Mouse (Mus musculus) hindlimb bud, embryonic 11.5 days (tissue): Measurements from ENCODE around the gene Fam172a.

Source experiments
- DNase-seq: peaks from one replicate; pipeline ENCODE4 v3.0.0-alpha.2; 2012; ENCODE audit warnings: low read depth, low spot score; ENCODE audit errors: extremely low spot score

The Fam172a gene

DNA sequence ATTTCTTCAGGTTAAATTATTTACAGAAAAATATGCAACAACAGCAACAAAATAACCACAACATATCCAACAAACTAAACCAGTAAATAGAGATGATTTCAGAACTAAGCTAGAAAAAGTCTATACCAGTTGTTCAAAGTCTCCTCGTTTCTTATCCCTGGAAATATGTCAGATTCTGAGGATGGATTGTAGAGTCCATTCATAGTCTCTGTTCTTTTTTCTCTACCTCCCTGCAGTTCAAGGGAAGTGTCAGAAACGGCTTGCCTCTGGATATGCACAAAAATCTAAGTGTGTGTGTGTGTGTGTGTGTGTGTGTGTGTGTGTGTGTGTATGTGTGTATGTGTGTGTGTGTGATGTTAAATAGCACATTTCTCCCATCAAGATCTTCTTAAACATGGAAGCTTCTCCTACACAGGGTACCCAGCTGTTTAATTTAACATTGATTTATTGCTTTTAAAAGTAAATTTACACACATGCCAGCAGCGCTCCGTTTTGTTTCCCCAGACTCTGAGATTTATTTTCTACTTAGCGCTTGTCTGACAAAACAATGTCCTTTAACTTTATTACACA is 475.6 kb downstream of the Fam172a start:
- no peak for DNase-seq

DNA sequence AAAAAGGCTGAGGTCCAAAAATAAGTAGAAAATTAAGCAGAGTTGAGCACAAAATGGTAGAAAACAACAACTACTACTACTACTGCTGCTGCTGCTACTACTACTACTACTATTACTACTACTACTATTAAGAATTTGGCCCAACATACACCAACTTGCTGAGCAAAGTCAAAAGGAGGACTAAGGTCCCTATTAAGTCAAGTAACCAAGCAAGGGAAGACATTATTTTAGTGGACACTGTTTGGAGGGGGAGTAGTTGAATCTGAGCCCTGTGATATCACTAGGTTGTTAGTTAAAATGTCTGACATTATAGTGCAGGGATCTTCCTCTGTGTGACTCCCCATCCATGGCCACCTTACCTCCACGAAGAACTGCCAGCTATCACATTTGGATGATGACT is 476.2 kb downstream of the Fam172a start:
- DNase-seq: no peak

DNA sequence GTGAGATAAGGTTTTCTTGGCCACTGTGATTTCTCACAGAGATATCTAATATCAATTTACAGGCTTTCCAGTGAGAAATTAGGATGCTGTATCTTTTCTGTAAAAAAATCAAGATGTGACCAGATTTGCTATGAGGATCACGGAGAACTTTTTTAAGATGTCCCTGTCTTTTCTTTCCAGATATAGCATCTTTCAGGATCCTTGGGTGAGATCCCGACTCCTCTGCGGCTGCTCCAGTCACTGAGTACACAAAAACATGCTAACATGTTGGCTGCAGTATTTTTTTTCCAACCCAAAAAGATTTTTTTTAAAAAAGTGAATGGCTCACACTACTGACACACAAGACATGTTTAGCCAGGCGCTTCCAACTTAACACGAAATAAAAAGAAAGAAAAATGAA is 476.9 kb downstream of the Fam172a start:
- no peak for DNase-seq

DNA sequence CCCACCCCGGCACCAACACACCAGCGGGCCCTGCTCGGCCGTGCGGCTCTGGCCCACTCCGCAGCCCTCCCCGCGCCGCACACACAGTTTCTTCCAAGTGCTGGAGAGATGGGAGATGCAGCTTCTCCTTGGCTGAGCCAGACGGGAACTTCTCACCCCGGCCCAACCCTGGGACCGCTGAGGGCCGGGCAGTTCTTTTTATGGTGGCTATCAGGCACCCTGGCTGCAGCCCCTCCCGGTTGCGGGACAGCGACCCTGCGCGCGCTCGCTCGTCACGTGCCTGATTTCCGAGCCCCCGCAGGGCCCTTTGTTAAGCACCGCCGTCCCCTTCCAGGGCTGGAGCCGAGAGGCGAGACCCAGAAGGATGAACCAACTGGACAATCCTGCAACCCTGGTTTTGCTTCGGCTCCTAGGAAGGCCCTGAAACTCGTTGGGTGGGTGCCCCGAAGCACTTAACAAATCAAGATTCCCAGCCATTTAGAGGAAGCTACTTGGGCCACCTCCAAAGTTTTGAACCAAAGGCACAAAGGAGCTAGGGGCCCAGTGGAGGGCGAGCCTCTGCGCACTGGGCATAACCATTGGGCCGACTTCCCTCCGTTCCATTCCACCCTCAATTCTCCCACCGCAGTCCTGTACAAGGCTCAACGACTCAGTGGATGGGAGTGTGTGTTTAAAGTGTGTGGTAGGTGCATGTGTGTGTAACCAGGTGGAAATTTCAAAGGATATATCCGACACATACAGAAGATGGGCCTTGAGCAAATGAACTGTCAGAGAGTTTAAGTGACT is 477.7 kb downstream of the Fam172a start:
- no peak for DNase-seq

DNA sequence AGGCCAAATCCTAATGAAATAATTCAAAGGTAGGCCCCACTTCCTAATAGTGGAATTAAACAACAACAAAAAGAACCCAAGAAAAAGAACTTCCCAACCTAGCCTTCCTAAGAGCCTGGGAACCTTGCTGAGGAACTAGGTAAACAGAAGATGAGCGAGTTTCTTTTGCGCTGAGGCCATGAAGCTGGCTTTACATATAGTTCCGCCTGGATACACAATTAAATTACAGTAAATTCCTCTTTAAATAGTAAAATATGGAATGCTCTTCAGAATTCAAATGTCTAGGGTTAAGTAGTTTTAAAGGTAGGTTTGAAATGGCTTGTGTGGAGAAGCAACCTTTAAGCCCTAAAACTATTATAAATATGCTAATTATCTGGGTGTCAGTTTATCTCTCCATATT is 478.4 kb downstream of the Fam172a start:
- no peak for DNase-seq

DNA sequence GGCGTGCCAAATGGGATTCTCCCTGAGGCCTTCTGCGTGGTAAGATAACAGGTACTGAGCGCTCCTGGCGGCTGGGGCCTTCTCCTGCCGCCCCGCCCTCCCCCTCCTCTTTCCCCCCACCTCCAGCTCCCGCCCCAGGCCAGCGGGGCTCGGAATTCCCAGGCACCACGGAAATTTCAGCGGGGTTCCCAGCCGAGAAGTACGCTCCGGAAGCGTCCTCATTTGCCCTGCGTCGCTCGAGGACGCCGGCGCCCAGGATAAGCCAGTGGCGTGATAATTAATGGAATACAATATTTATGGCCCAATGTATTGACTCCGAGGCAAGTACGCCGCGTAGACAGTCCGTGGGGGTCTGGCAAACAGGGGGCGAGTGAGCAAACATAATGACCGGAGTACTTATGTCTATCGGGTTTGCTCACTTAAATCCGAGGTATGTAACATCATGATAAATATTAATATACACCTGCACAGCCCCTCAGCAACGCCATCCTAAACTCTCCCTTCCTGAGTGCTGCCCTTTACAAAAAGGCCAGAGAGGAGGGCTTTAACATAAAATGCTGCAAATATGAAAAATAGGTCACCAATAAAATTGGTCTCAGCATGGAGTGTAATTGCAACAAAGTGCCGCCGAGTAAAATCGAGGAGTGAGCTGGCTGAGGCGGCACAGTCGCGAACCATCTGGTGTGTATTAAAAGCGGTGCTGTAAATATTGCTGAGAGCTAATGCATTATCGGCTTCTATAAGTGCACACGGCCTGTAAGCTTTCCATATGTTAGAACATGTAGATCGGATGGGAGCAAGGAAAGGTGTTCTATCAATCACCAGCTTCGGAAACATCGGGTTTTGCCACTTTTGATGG is 479.5 kb downstream of the Fam172a start:
- DNase-seq: no peak

DNA sequence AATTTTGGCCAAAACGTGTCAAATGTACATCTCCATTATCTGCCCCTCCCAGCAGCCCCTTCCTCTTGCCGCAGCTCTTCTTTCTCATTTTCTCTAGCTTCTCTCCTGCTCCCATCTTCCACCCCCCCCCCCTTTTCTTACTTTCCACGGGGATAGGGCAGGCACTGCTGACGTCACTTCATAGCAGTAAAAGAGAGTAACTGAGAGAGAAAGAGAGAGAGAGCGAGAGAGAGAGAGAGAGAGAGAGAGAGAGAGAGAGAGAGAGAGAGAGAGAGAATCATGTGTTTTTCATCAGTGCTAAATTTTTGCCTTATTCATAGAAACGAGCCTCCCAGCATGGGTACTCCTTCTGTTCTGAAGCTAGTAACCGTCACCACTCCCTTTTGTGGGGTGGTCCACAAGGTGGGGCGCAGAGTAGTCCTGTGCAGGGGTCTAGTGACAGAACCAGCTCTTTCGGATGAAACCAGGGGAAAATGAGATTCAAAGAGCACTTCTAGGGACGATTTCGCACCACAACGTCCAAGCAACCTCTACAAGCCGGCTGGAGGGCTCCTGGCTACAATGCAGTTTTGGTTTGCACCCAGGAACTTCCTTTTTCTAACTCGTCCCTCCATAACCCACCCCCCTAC is 480.2 kb downstream of the Fam172a start:
- DNase-seq: no peak

DNA sequence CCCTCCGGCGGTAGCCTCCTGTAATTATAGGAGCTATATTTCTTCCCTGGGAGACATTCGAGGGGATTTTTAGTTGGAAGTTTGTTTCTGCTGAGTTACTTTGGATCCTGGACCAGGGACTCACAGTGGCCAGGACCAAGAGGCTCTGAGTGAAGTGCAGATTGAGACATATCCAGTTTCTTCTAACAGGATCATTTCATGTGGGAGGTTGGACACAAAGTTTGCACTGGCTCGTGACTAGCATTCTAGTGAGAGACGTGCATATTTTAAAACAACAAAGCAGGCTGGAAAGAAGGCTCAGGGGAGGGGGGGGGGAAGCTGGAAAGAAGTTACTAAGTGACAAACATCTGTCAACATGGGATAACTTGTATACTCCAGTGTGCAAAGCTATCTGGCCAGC is 481.2 kb downstream of the Fam172a start:
- no peak for DNase-seq

DNA sequence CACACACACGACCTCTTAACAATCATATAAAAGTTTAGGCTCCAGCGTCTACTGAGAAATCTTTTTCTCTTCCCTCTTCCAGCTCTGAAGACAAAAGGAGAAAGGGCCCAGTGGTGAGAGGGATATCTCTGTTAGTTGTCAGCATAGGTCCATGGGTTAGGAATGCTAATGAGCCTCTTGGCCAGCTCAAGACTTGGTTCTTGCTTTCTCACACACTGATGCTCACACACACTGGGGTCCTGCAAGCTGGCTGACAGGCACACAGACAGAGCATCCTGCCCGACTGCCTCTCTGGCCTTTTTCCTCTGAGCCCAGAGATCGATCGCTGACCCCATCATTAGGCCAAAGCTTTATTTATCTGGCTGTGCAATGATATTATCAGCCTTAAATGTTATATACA is 482.2 kb downstream of the Fam172a start:
- no peak for DNase-seq

DNA sequence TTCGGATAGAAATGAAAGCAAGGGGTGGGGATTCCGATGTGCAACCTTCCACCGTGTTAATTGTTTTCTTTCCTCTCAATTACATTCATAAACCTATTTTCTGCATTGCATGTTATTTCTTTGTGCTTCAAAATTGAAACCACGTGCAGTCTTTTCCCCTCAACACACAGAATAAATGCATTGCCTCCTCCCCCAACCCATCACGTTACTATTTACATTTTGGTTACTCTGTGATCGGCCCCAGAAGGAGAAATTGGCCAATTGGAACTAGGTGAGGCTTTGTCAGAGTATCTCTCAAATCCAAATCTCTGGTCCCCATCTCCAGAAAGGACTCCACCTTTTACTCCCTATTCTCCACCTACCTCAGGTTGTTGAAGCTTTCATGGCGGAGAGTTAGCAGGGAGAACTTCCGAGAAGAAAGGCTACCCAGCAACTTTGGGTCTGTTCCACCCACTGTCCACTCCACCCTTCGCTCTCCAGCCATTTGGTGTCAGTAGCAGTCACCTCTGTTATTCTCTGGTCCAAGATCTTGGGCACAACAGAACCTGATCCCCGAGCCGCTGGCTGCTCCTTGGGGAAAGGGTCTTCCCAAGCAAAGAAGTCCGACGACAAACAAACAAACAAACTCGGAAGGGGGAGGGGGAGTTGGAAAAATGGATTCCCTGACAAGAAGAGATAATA is 483.1 kb downstream of the Fam172a start:
- DNase-seq: no peak

DNA sequence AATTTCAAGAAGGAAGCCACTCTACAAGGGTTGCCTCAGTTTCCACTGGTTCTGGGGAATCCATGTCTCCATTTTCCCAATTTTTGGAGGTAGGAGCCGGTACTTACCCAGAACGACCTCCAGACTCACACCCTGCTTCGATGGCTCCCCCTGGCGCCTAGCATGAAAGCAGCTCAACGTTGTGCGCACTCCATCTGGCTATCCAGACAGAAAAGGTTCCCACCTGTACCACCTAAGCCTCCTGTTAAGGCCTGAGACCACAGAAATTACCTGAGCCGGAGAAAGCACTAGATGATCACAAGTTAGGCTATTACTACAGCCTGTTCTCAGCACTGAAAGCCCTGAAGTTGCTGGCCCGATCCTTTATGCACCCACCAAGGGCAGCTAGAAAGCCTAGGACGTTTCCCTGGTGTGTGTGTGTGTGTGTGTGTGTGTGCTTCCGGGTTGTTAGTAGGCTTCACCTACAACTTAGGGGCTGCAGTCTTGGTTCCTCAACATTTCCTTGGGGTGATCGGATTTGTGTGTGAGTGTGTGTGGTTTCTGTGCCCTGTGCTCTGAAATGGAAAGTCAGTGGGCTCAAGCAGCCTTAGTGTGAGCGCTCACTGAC is 484.6 kb downstream of the Fam172a start:
- DNase-seq: no peak

DNA sequence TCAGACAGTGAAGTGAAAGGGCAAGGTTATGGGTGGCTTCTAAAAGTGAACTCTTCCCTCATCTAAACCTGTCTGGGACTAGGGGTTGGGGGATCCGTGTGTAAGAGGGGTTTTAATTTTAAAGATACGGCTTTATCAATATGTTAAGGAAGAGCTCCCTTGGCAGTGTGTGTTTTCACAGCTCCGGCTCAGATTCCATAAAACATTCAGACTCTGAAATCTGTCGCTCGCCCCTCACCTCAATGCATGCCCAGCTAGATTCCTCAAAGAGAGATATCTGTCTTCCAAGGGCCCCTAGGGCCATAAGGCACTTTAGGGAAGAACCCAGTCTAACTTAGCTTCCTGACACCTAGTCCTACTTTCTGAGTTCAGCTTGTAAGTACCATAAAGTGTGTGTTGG is 486.0 kb downstream of the Fam172a start:
- no peak for DNase-seq

DNA sequence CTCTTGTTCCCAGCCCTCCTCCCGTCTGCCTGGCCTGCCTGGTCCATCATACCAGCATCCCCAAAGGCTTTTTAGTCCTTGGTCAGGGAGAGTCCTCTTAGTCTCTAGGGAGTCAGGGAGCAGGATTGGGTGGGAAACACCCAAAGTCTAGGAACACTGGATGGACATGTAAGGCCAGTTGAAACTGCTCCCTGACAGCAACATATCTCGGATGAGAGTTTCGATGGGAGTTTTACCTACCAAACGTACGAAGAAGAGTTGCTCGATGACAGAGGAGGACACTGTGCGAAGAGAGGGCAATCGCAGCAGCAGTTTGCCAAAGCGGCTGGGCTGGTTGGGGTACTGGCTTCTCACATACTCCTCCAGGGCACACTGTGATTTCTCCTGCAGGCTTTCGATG is 487.8 kb downstream of the Fam172a start:
- no peak for DNase-seq

DNA sequence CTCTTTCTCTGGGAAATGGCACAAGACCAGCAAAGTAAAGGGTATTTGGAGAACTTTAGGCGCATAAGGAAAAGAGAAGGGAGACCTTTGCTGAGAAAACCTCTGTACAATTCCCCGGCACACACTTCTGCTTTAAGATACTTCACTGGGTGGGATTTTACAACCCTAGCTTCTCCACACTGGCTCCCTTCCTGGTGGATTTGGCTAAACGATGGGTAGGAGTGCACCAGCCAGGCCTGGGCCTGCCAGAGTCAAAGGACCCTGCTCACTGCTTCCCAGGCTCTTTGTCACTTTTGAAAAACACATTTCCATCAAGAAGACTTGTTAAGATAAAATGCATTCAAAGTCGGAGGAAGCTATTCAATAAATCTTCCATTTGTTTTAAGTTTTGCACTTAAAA is 491.4 kb downstream of the Fam172a start:
- DNase-seq: no peak

DNA sequence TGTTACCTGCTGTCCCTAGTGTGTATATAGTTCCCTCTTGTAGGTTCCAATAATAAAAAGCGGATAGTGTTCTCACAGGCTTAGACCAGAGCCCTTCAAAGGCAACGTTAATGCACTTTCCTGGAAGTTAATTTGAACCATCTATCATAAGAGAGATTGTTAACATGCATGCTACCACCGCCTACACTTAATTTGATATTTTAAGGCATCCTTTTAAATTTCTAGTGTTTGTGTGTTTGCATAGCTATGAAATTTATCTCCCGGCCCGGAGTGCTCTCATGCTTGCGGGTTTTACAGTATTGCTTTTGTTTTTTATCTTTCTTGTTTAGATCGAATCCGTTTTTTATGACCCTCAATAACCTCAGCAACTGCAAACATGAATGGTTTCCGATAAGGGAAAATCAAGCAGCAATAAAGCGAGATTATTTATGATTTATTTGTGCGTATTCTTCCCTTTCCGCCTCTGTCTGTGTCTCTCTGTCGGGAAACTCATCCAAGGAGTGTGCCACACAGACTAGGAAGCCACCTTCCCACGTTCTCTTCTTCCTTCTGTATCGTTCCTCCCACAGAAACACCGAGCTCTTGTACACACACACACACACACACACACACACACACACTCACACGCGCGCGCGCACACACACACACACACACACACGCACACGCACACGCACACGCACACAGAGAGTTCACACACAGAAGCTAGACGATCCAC is 492.5 kb downstream of the Fam172a start:
- no peak for DNase-seq

DNA sequence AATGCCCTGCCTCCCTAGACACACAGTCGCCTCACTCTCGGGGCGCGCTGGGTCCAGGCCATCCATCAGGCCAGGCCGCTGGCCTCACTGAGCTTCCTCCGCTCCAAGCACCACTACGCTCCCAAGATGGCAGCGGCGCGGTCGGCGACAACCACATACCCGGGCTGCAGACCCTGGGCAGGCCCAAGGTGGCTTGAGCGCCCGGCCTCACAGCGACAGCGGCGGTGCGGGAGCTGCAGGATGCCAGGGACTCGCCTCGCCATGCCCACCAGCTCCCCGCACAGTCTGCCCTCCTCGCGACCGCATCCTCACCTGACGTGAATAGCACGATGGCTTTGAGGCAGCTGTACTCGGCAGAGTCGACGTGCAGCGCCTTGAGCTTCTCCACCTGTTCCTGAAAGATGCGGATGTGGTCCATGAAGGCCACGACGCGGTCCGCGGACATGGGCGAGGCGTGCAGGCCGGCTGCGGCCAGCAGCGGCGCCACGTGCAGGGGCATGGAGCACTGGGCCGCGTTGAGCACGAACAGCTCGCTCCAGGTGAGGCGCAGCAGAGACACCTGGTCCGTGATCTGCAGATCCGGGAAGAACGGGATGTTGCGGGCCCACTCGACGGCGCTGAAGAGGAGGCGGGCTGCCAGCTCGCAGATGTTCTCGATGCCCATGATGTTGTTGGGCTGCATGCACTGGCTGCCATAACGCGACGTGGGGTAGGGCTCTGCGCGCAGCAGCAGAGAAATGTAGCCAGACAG is 493.2 kb downstream of the Fam172a start:
- no peak for DNase-seq

DNA sequence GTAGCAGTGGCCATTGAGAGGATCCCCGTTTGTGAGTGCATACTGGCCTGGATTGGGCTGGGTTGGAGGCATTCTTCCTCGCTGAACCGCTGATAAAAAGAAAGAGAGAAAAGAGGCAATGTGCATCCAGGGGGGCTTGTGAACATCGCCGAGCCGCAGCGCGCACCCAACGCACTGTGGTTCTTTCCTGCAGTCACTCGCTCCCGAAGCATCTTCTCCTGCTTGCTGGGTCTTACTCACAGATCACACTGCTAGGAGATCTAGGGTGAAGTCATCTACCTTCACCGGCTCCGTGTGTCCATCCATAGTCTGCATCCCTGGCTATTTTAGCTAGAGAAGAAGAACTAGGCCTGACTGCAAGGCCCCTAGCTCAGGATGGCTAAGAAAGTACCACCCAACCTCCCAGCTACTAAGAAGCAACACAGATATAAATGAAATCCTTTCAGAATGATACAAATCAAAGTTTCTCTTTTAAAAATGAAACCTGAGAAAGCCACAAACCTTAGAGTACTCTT is 493.8 kb downstream of the Fam172a start:
- DNase-seq: no peak

DNA sequence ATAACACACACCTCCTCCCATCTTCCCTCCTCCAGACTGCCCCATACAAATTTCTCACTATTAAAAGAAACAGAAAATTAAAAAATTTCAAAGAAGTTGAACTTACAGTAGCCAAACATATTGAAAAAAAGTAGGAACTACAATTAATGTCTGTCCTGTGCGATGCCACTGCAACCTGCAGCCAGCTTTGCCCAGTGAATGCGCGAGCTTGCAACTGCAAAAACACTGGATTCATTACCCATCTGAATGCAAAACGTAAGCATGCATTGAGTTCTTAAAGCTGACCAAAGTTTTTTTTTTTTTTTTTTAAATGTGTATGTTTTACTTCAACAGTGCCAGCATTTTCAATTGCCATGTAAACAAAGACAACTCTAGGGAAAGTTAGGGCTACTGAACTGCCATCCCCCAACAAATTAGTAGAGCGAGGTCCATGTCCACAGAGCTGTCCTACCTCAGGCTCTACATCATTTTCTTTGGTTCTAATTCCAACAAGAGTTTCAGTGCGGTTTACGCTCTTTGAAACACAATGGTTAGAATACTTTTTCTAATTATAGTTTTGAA is 494.5 kb downstream of the Fam172a start:
- DNase-seq: no peak
